Mouse (Mus musculus) MEL (cell line): ENCODE data around the gene Abcb9. TPM values are rescaled to one million over a fixed set of nuclear protein-coding genes. Genes with fewer than 3 reads are reported as not detected.

Source experiments
- DNase-seq: peaks from one replicate; pipeline ENCODE4 v3.0.0; 2011; ENCODE audit warnings: low read depth, low spot score
- H3K27ac ChIP-seq: 2 replicates; pipeline ENCODE4 v1.5.1; 2012; ENCODE audit warnings: low read depth, mild to moderate bottlenecking, control low read depth, low read length, moderate library complexity; ENCODE audit not compliant: control insufficient read depth
- H3K27me3 ChIP-seq, 2 experiments: fragments of 150-350 bp in 1 of 2; sonication (generic) in 1 of 2; 2 replicates each; pipeline ENCODE4 v1.6.1; 2012; ENCODE audit warnings: low read length in 2 of 2, mild to moderate bottlenecking in 2 of 2, improper control_type of control experiment in 1 of 2, moderate library complexity in 1 of 2; ENCODE audit not compliant: insufficient read depth in 2 of 2, control insufficient read depth in 1 of 2
- H3K36me3 ChIP-seq, 2 experiments: 2 replicates each; pipeline ENCODE4 v1.6.1; 2012 to 2014; ENCODE audit warnings: low read length in 2 of 2, improper control_type of control experiment in 1 of 2, inconsistent platforms in 1 of 2, mild to moderate bottlenecking in 1 of 2; ENCODE audit not compliant: insufficient read depth in 2 of 2, control insufficient read depth in 1 of 2
- H3K4me1 ChIP-seq, 2 experiments: fragments of 150-350 bp in 1 of 2; sonication (generic) in 1 of 2; 2 replicates each; pipeline ENCODE4 v1.6.1; 2012; ENCODE audit warnings: low read length in 2 of 2, improper control_type of control experiment in 1 of 2, mild to moderate bottlenecking in 1 of 2; ENCODE audit not compliant: insufficient read depth in 2 of 2, control insufficient read depth in 1 of 2
- H3K4me3 ChIP-seq, 2 experiments: fragments of 150-350 bp in 1 of 2; sonication (generic) in 1 of 2; 2 replicates each; pipeline ENCODE4 v1.5.1; 2012; ENCODE audit warnings: low read depth in 2 of 2, low read length in 2 of 2, mild to moderate bottlenecking in 2 of 2, moderate library complexity in 2 of 2, control low read depth in 1 of 2, improper control_type of control experiment in 1 of 2; ENCODE audit not compliant: control insufficient read depth in 1 of 2, insufficient read depth in 1 of 2
- H3K79me2 ChIP-seq: 2 replicates; pipeline ENCODE4 v1.6.1; 2012; ENCODE audit warnings: mild to moderate bottlenecking, low read length, moderate library complexity; ENCODE audit not compliant: control insufficient read depth, poor library complexity, insufficient read depth
- H3K9ac ChIP-seq: 2 replicates; pipeline ENCODE4 v1.6.1; 2012; ENCODE audit warnings: low read depth, mild to moderate bottlenecking, control low read depth, low read length, moderate library complexity; ENCODE audit not compliant: control insufficient read depth, poor library complexity, severe bottlenecking
- H3K9me3 ChIP-seq: fragments of 150-350 bp; sonication (generic); replicated peaks from 2 replicates; pipeline ENCODE4 v1.6.1; 2012; ENCODE audit warnings: mild to moderate bottlenecking, low read length, improper control_type of control experiment, moderate library complexity; ENCODE audit not compliant: insufficient read depth
- BHLHE40 ChIP-seq: IDR thresholded peaks from 2 replicates; pipeline ENCODE4 v1.6.1; 2012; ENCODE audit warnings: low read depth, mild to moderate bottlenecking, inconsistent platforms, low read length, improper control_type of control experiment, borderline replicate concordance
- CTCF ChIP-seq, 3 experiments: IDR thresholded peaks in 2 of 3; conservative IDR thresholded peaks in 1 of 3; 2 replicates each; pipeline ENCODE4 v1.5.1; 2011 to 2012; ENCODE audit warnings: low read length in 3 of 3, low read depth in 2 of 3, mild to moderate bottlenecking in 2 of 3, improper control_type of control experiment in 1 of 3, inconsistent platforms in 1 of 3, mixed read lengths in 1 of 3, moderate library complexity in 1 of 3; ENCODE audit not compliant: control insufficient read depth in 1 of 3, insufficient read depth in 1 of 3, poor library complexity in 1 of 3, severe bottlenecking in 1 of 3
- GATA1 ChIP-seq: IDR thresholded peaks from 2 replicates; pipeline ENCODE4 v1.6.1; 2011; ENCODE audit warnings: low read depth, low read length, improper control_type of control experiment
- JUND ChIP-seq: IDR thresholded peaks from 2 replicates; pipeline ENCODE4 v1.6.1; 2011; ENCODE audit warnings: low read depth, mild to moderate bottlenecking, improper control_type of control experiment, low read length
- NELFE ChIP-seq: IDR thresholded peaks from 2 replicates; pipeline ENCODE4 v1.6.1; 2011; ENCODE audit warnings: low read depth, low read length, improper control_type of control experiment
- NRF1 ChIP-seq: IDR thresholded peaks from 2 replicates; pipeline ENCODE4 v1.6.1; 2014; ENCODE audit warnings: low read depth, mild to moderate bottlenecking, inconsistent platforms, low read length, improper control_type of control experiment, moderate library complexity; ENCODE audit not compliant: poor library complexity, insufficient read depth, severe bottlenecking
- POLR2A ChIP-seq, 2 experiments: IDR thresholded peaks; 2 replicates each; pipeline ENCODE4 v1.6.1; 2011 to 2012; ENCODE audit warnings: low read length in 2 of 2, mild to moderate bottlenecking in 2 of 2, control low read depth in 1 of 2, improper control_type of control experiment in 1 of 2, low read depth in 1 of 2, moderate library complexity in 1 of 2; ENCODE audit not compliant: control insufficient read depth in 1 of 2, insufficient read depth in 1 of 2, poor library complexity in 1 of 2
- POLR2AphosphoS5 ChIP-seq: IDR thresholded peaks from 2 replicates; pipeline ENCODE4 v1.6.1; 2012; ENCODE audit warnings: low read depth, borderline replicate concordance, mild to moderate bottlenecking, inconsistent platforms, low read length, moderate library complexity, mixed read lengths
- RAD21 ChIP-seq: IDR thresholded peaks from 2 replicates; pipeline ENCODE4 v1.6.1; 2011; ENCODE audit warnings: mild to moderate bottlenecking, low read depth, low read length, improper control_type of control experiment
- SMC3 ChIP-seq: IDR thresholded peaks from 2 replicates; pipeline ENCODE4 v1.6.1; 2011; ENCODE audit warnings: low read depth, low read length, improper control_type of control experiment
- TCF12 ChIP-seq: IDR thresholded peaks from 2 replicates; pipeline ENCODE4 v1.6.1; 2014; ENCODE audit warnings: low read depth, mild to moderate bottlenecking, inconsistent platforms, low read length, improper control_type of control experiment, moderate library complexity
- USF2 ChIP-seq, 2 experiments: IDR thresholded peaks; 2 replicates each; pipeline ENCODE4 v1.6.1; 2011 to 2012; ENCODE audit warnings: improper control_type of control experiment in 2 of 2, low read length in 2 of 2, borderline replicate concordance in 1 of 2, inconsistent platforms in 1 of 2, low read depth in 1 of 2, mild to moderate bottlenecking in 1 of 2; ENCODE audit not compliant: insufficient read depth in 1 of 2
- ZKSCAN1 ChIP-seq: IDR thresholded peaks from 2 replicates; pipeline ENCODE4 v1.6.1; 2012; ENCODE audit warnings: low read depth, mild to moderate bottlenecking, inconsistent platforms, low read length, improper control_type of control experiment, moderate library complexity
- ZMIZ1 ChIP-seq: IDR thresholded peaks from 2 replicates; pipeline ENCODE4 v1.6.1; 2012; ENCODE audit warnings: low read depth, mild to moderate bottlenecking, inconsistent platforms, low read length, improper control_type of control experiment, moderate library complexity
- polyA plus RNA-seq, 2 experiments: library from polyadenylated mRNA; stranded (reverse) in 1 of 2; unstranded in 1 of 2; fragments of >175 nt in 1 of 2; fragments of >200 nt in 1 of 2; gene quantifications; 2 replicates each; pipeline versions ENCODE4 v1.2.1 to v1.2.4; 2012; ENCODE audit warnings: low replicate concordance in 2 of 2, low read depth in 1 of 2; ENCODE audit not compliant: insufficient read length in 2 of 2, insufficient read depth in 1 of 2, missing spikeins in 1 of 2
- total RNA-seq: library from RNA; depleted of rRNA; stranded (reverse); fragments of 300-350 nt; gene quantifications from 2 replicates; pipeline ENCODE4 v1.2.3, GENCODE M21; 2012

The Abcb9 gene
- total and polyA plus RNA-seq, 3 experiments = 2.4 to 8.1 TPM; not detected in 1

GRCm38 (mm10) chr5:124045453-124046010 is 50.1 kb downstream of the Abcb9 start:
- Histone ChIP-seq H3K27ac (no peak overlapping the region), H3K36me3 (peaks cover 0 to 4% of the 10 kb centered on the region in 2 experiments; a peak in 2 of 4 replicates), H3K79me2 (peaks cover 7% of the 10 kb centered on the region), H3K4me3 (no peak overlapping the region), H3K9ac (no peak overlapping the region), H3K4me1 (peaks cover 2 to 23% of the 10 kb centered on the region in 2 experiments; a peak in 3 of 4 replicates), H3K9me3 (no peaks in the 10 kb centered on the region), H3K27me3 (no peaks in the 10 kb centered on the region)
- no peak for DNase-seq
- no peak for TF ChIP-seq TCF12
- no peak for TF ChIP-seq NRF1
- TF ChIP-seq SMC3 = no peak
- no peak for TF ChIP-seq POLR2AphosphoS5
- TF ChIP-seq RAD21 = no peak
- TF ChIP-seq POLR2A (IDR thresholded peaks at IDR 0.05; ENCODE audit: control insufficient read depth in 1 of 2, insufficient read depth in 1 of 2, low read depth in 1 of 2, low read length in 2 of 2, poor library complexity in 1 of 2) = no peak
- TF ChIP-seq ZMIZ1 = no peak
- TF ChIP-seq USF2 (IDR thresholded peaks at IDR 0.05; ENCODE audit: borderline replicate concordance in 1 of 2, insufficient read depth in 1 of 2, low read depth in 1 of 2, low read length in 2 of 2) = no peak

- Histone ChIP-seq H3K9ac (no peak overlapping the region), H3K36me3 (peaks cover 0 to 9% of the 10 kb centered on the region in 2 experiments; a peak in 2 of 4 replicates), H3K79me2 (no peaks in the 10 kb centered on the region; the same call in 1 of the 2 replicates), H3K9me3 (no peaks in the 10 kb centered on the region), H3K4me3 (no peak overlapping the region), H3K4me1 (peaks cover 7 to 19% of the 10 kb centered on the region in 2 experiments; a peak in 3 of 4 replicates)
- DNase-seq = no peak
- TF ChIP-seq CTCF (IDR thresholded peaks at IDR 0.05 in 2 of 3, conservative IDR thresholded peaks at IDR 0.05 in 1 of 3; ENCODE audit: control insufficient read depth in 1 of 3, insufficient read depth in 1 of 3, low read depth in 2 of 3, low read length in 3 of 3, poor library complexity in 1 of 3, severe bottlenecking in 1 of 3) (peak in 2 of 3 experiments; percentile 34 to 35; a peak in 4 of 6 replicates), BHLHE40 (no peak), SMC3 (peak; percentile 38), RAD21 (peak; percentile 7)
- TF ChIP-seq, all 39 proteins: peak for 3
- Histone ChIP-seq H3K27ac (no peak overlapping the region), H3K27me3 (no peaks in the 10 kb centered on the region)
These were observed 51.6 kb downstream of the Abcb9 start for GRCm38 (mm10) chr5:124043999-124044398.

- H3K4me1 ChIP-seq = peaks cover 5 to 13% of the 10 kb centered on the region in 2 experiments; a peak in 3 of 4 replicates
- H3K9ac ChIP-seq = no peak overlapping the region
- TF ChIP-seq JUND (no peak), ZKSCAN1 (peak; percentile 88), GATA1 (no peak), NELFE (no peak)
- no peaks in the 10 kb centered on the region for H3K9me3 ChIP-seq
- H3K79me2 ChIP-seq = no peaks in the 10 kb centered on the region
- H3K27ac ChIP-seq = no peak overlapping the region
- no peak overlapping the region for H3K4me3 ChIP-seq
- H3K27me3 ChIP-seq = no peaks in the 10 kb centered on the region
- peaks cover 0 to 7% of the 10 kb centered on the region in 2 experiments; a peak in 2 of 4 replicates for H3K36me3 ChIP-seq
- no peak for DNase-seq
These were observed 52.2 kb downstream of the Abcb9 start for GRCm38 (mm10) chr5:124043212-124043978.
